Mouse (Mus musculus): Measurements from ENCODE around the gene Wdr49.
"Not testable (repeated sequence)": the region's sequence is repeated elsewhere in the genome, so short reads cannot be mapped to it uniquely, and the experiment has no call there.

DNA sequence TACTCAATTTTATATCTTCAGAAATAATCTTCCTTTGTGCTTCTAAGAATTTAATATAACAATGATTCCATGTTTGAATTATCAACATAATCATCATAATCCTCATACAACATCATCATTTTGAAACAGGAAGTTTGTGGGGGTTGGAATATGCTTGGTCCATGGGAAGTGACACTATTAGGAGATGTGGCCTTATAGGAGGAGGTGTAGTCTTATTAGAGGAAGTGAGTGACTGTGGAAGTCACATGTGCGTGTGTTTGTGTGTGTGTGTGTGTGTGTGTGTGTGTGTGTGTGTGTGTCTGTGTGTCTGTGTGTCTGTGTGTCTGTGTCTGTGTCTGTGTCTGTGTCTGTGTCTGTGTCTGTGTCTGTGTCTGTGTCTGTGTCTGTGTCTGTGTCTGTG is 182.5 kb downstream of the Wdr49 start:
- not testable (repeated sequence) for TF ChIP-seq CTCF (IDR thresholded peaks at IDR 0.05; ENCODE audit: low read depth, low read length); GATA1 (IDR thresholded peaks at IDR 0.05; ENCODE audit: borderline replicate concordance, low read length)

Measured in G1E (cell line).